8 mouse cellular contexts compared by ENCODE assay signal in genomic region chr7:16843441-16844171, GRCm38 (mm10). TPM values are rescaled to one million over a fixed set of nuclear protein-coding genes. Genes with fewer than 3 reads are reported as not detected.
DNase-seq lines count a peak whose midpoint lies in the region; ATAC-seq and TF ChIP-seq lines count a peak whose summit lies in the region.

No protein-coding gene starts in this region.

- no peak for TF ChIP-seq CTCF in intestine, postnatal 0 days (IDR thresholded peaks at IDR 0.05; ENCODE audit: low read depth)
- TF ChIP-seq CTCF in lung, adult 2 months (IDR thresholded peaks at IDR 0.05; ENCODE audit: insufficient read depth, low read length) = no peak

- peaks cover 3 to 22% of the 10 kb centered on the region in 2 experiments; a peak in 3 of 4 replicates for H3K4me1 ChIP-seq in ES-E14 (ENCODE audit: control insufficient read depth in 2 of 2, insufficient read depth in 2 of 2, low read length in 2 of 2, poor library complexity in 1 of 2)
- no peaks in the 10 kb centered on the region for H3K4me1 ChIP-seq in intestine, postnatal 0 days (replicated peaks; ENCODE audit: control insufficient read depth, insufficient read depth, low read length)
- H3K4me1 ChIP-seq in lung, adult 2 months (ENCODE audit: control insufficient read depth, insufficient read depth, low read length) = peaks cover 10% of the 10 kb centered on the region
- H3K4me1 ChIP-seq in neural tube, embryonic 15.5 days = peaks cover 45% of the 10 kb centered on the region

- ATAC-seq in intestine, postnatal 0 days = no peak
- ATAC-seq in neural tube, embryonic 15.5 days (ENCODE audit: low FRiP score) = peak; percentile 9; the same call in 1 of the 2 replicates
- no peak for ATAC-seq in megakaryocyte progenitor cell, adult 5-6 weeks (replicated peaks; ENCODE audit: poor library complexity)

- H3K9me3 ChIP-seq in ES-E14 (ENCODE audit: control insufficient read depth, insufficient read depth, low read depth, low read length) = no peaks in the 10 kb centered on the region
- H3K9me3 ChIP-seq in intestine, postnatal 0 days (ENCODE audit: control insufficient read depth) = no peaks in the 10 kb centered on the region
- no peaks in the 10 kb centered on the region for H3K9me3 ChIP-seq in neural tube, embryonic 15.5 days (replicated peaks)

- no peaks in the 10 kb centered on the region for H3K27me3 ChIP-seq in intestine, postnatal 0 days (replicated peaks; ENCODE audit: control insufficient read depth, insufficient read depth, low read length)
- H3K27me3 ChIP-seq in neural tube, embryonic 15.5 days (replicated peaks) = no peaks in the 10 kb centered on the region

- peak overlapping the region; percentile 72 for H3K9ac ChIP-seq in ES-E14 (ENCODE audit: insufficient read depth, low read depth, low read length, poor library complexity, severe bottlenecking)
- H3K9ac ChIP-seq in intestine, postnatal 0 days (ENCODE audit: low read depth, low read length) = peak overlapping the region; percentile 80
- H3K9ac ChIP-seq in neural tube, embryonic 15.5 days (replicated peaks) = peak overlapping the region; percentile 74

- H3K36me3 ChIP-seq in ES-E14 (ENCODE audit: control insufficient read depth, insufficient read depth, low read length, poor library complexity, severe bottlenecking) = peaks cover 19% of the 10 kb centered on the region
- H3K36me3 ChIP-seq in intestine, postnatal 0 days (ENCODE audit: control insufficient read depth, insufficient read depth) = peaks cover 26% of the 10 kb centered on the region
- H3K36me3 ChIP-seq in neural tube, embryonic 15.5 days = peaks cover 32% of the 10 kb centered on the region

- DNase-seq in 416B (ENCODE audit: low read depth) (peak; percentile 49), ES-E14 (ENCODE audit: low read depth, low spot score) (no peak)
- peak; percentile 24 for DNase-seq in forelimb bud, embryonic 11.5 days (ENCODE audit: low read depth, low spot score)
- DNase-seq in lung, adult 2 months = peak; percentile 60
- no peak for DNase-seq in layer of hippocampus, adult 11-12 months (ENCODE audit: low spot score)

- in situ Hi-C loops in ES-E14 (cut with MboI; ENCODE audit: low sequenced_read_pairs in 2 of 2, unreplicated experiment in 2 of 2) = no loop called here

- H3K4me3 ChIP-seq in ES-E14 (ENCODE audit: insufficient read depth in 1 of 2, low read depth in 1 of 2, low read length in 2 of 2, poor library complexity in 1 of 2, severe bottlenecking in 1 of 2) = peak overlapping the region; percentile 67 to 99
- peak overlapping the region; percentile 76 for H3K4me3 ChIP-seq in intestine, postnatal 0 days (ENCODE audit: low read depth, low read length)
- peak overlapping the region; percentile 72 for H3K4me3 ChIP-seq in lung, adult 2 months (replicated peaks; ENCODE audit: extremely low read depth, low read depth, low read length)
- peak overlapping the region; percentile 59 for H3K4me3 ChIP-seq in neural tube, embryonic 15.5 days (replicated peaks)

- peak overlapping the region; percentile 84 for H3K4me2 ChIP-seq in intestine, postnatal 0 days (replicated peaks; ENCODE audit: low read depth)
- peak overlapping the region; percentile 98 for H3K4me2 ChIP-seq in neural tube, embryonic 15.5 days

- TF ChIP-seq POLR2A in lung, adult 2 months (IDR thresholded peaks at IDR 0.05; ENCODE audit: borderline replicate concordance, extremely low read depth, low read depth, low read length) = peak; percentile 11; the same call in 1 of the 2 replicates

- no peak overlapping the region for H3K27ac ChIP-seq in ES-E14 (ENCODE audit: insufficient read depth, low read depth, low read length, poor library complexity, severe bottlenecking)
- peak overlapping the region; percentile 76 for H3K27ac ChIP-seq in intestine, postnatal 0 days (ENCODE audit: low read depth, low read length)
- H3K27ac ChIP-seq in neural tube, embryonic 15.5 days (replicated peaks) = peak overlapping the region; percentile 70

- 2% methylated on average over 33 of the region's 33 CpGs for whole genome bisulfite sequencing in intestine, postnatal 0 days
- WGBS in lung, adult 2 months = 1% methylated on average over 33 of the region's 33 CpGs
- WGBS in neural tube, embryonic 15.5 days = 1% methylated on average over 33 of the region's 33 CpGs

TF ChIP-seq in ES-E14, 5 proteins besides CTCF, POLR2A, EP300 and RAD21:
- TF ChIP-seq MAFK (IDR thresholded peaks at IDR 0.05; ENCODE audit: insufficient read depth, low read depth, low read length) (no peak), ZNF384 (IDR thresholded peaks at IDR 0.05; ENCODE audit: low read depth, low read length) (no peak), HCFC1 (IDR thresholded peaks at IDR 0.05; ENCODE audit: borderline replicate concordance, insufficient read depth, low read length) (no peak), ZC3H11A (IDR thresholded peaks at IDR 0.05; ENCODE audit: borderline replicate concordance, low read depth, low read length) (no peak), CHD2 (IDR thresholded peaks at IDR 0.05; ENCODE audit: low read depth, low read length) (no peak)

RNA-seq across cellular contexts. Expression of gene Prkd2, which starts 0.9 kb away (rescaled TPM):
- 5.7 and 6.9 TPM in 2 replicates for total RNA-seq in ES-E14 (2012; rRNA removed)
- 9.2 and 11.2 TPM in 2 replicates for polyA plus RNA-seq in intestine, postnatal 0 days (2015; fragmentation: Nextera tagmentation; extraction: Ambion mirVana)
- polyA plus RNA-seq in lung, adult 2 months (2012; rRNA removed) = 97.2 and 121 TPM in 2 replicates
- polyA plus RNA-seq in neural tube, embryonic 15.5 days (2015; fragmentation: Nextera tagmentation; extraction: Ambion mirVana) = 5.0 and 8.4 TPM in 2 replicates
- total RNA-seq in megakaryocyte progenitor cell, adult 5-6 weeks (2015) = 6.2 and 8.8 TPM in 2 replicates
- total RNA-seq in megakaryocyte progenitor cell, adult 5-6 weeks (2017) = 6.0 and 8.8 TPM in 2 replicates

RNA-seq across cellular contexts. Expression of gene Fkrp, which starts 27.1 kb away (rescaled TPM):
- total RNA-seq in ES-E14 (2012; rRNA removed) = 12.8 and 18.5 TPM in 2 replicates
- 12.3 and 12.7 TPM in 2 replicates for polyA plus RNA-seq in intestine, postnatal 0 days (2015; fragmentation: Nextera tagmentation; extraction: Ambion mirVana)
- 41.7 and 42.0 TPM in 2 replicates for polyA plus RNA-seq in lung, adult 2 months (2012; rRNA removed)
- polyA plus RNA-seq in neural tube, embryonic 15.5 days (2015; fragmentation: Nextera tagmentation; extraction: Ambion mirVana) = 48.4 and 50.4 TPM in 2 replicates
- total RNA-seq in megakaryocyte progenitor cell, adult 5-6 weeks (2015) = 11.5 and 13.1 TPM in 2 replicates
- 9.8 and 14.3 TPM in 2 replicates for total RNA-seq in megakaryocyte progenitor cell, adult 5-6 weeks (2017)

RNA-seq across cellular contexts. Expression of gene Strn4, which starts 27.9 kb away (rescaled TPM):
- total RNA-seq in ES-E14 (2012; rRNA removed) = 76.0 and 105 TPM in 2 replicates
- polyA plus RNA-seq in intestine, postnatal 0 days (2015; fragmentation: Nextera tagmentation; extraction: Ambion mirVana) = 33.7 and 35.8 TPM in 2 replicates
- 164 and 180 TPM in 2 replicates for polyA plus RNA-seq in lung, adult 2 months (2012; rRNA removed)
- polyA plus RNA-seq in neural tube, embryonic 15.5 days (2015; fragmentation: Nextera tagmentation; extraction: Ambion mirVana) = 139 and 156 TPM in 2 replicates
- 28.2 and 39.0 TPM in 2 replicates for total RNA-seq in megakaryocyte progenitor cell, adult 5-6 weeks (2015)
- 40.0 and 43.5 TPM in 2 replicates for total RNA-seq in megakaryocyte progenitor cell, adult 5-6 weeks (2017)

RNA-seq across cellular contexts. Expression of gene Dact3, which starts 31.5 kb away (rescaled TPM):
- total RNA-seq in ES-E14 (2012; rRNA removed) = 4.5 and 7.0 TPM in 2 replicates
- polyA plus RNA-seq in intestine, postnatal 0 days (2015; fragmentation: Nextera tagmentation; extraction: Ambion mirVana) = 3.4 and 3.7 TPM in 2 replicates
- polyA plus RNA-seq in lung, adult 2 months (2012; rRNA removed) = 31.7 and 41.1 TPM in 2 replicates
- polyA plus RNA-seq in neural tube, embryonic 15.5 days (2015; fragmentation: Nextera tagmentation; extraction: Ambion mirVana) = 3.7 and 4.8 TPM in 2 replicates
- not detected in 2 replicates for total RNA-seq in megakaryocyte progenitor cell, adult 5-6 weeks (2015)
- 0.04 and 0.17 TPM in 2 replicates for total RNA-seq in megakaryocyte progenitor cell, adult 5-6 weeks (2017)

RNA-seq across cellular contexts. Expression of gene Gng8, which starts 48.0 kb away (rescaled TPM):
- total RNA-seq in ES-E14 (2012; rRNA removed) = 0.79 and 1.0 TPM in 2 replicates
- polyA plus RNA-seq in intestine, postnatal 0 days (2015; fragmentation: Nextera tagmentation; extraction: Ambion mirVana) = 4.7 and 5.3 TPM in 2 replicates
- polyA plus RNA-seq in lung, adult 2 months (2012; rRNA removed) = 12.5 and 27.7 TPM in 2 replicates
- polyA plus RNA-seq in neural tube, embryonic 15.5 days (2015; fragmentation: Nextera tagmentation; extraction: Ambion mirVana) = 4.0 and 4.1 TPM in 2 replicates
- total RNA-seq in megakaryocyte progenitor cell, adult 5-6 weeks (2015) = not detected in 2 replicates
- total RNA-seq in megakaryocyte progenitor cell, adult 5-6 weeks (2017) = not detected in 2 replicates

Comparison
In these comparisons a context has a peak if more than half of its experiments do, and no peak if none do; other contexts are left out.
1. DNase-seq: peak in 416B (single experiment), forelimb bud, embryonic 11.5 days (single experiment) and lung, adult 2 months (single experiment); none in ES-E14 (single experiment) and layer of hippocampus, adult 11-12 months (single experiment).
2. Peak in every context shown above with its lines, with median percentiles within 50 percentile points of each other: H3K4me3 ChIP-seq and H3K9ac ChIP-seq.